Mouse (Mus musculus): ENCODE data around the gene Gm37240.

- TF ChIP-seq CTCF (IDR thresholded peaks at IDR 0.05; ENCODE audit: borderline replicate concordance, insufficient read depth, low read length) (no peak), POLR2A (IDR thresholded peaks at IDR 0.05; ENCODE audit: low read depth, low read length) (no peak)
Observed at GRCm38 (mm10) chr3:85468995-85469394, 418.3 kb downstream of the Gm37240 start.
